10 mouse cellular contexts compared by ENCODE assay signal in the genomic region with DNA sequence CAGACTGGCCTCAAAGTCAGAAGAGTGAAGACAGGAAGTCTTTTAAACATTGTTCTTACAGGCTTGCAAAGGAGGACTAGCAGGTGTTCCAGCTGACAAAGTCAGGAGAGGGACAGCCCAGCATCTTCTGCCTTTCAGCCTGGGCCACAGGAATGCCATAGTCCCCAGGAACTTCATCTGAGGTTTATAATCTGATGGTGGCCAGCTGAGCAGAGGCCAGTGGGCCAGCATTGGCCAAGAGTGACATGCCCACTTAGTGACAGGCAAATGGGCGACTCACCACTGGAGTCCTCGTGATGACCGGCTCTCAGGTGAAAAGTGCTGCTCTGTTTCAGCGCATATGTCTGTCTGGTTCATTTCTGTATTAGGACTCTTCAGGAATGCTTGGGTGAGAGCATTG. TPM values are rescaled to one million over a fixed set of nuclear protein-coding genes. Genes with fewer than 3 reads are reported as not detected.
DNase-seq lines count a peak whose midpoint lies in the region; ATAC-seq and TF ChIP-seq lines count a peak whose summit lies in the region.
"Had no signal": no experiment of that assay in that cellular context is flagged by ENCODE, and none has a peak within 500 bp of the region (broad histone marks: within the 10 kb centered on the region; RNA-seq: fewer than 3 reads in every experiment).

No protein-coding gene starts in this region.

- no peak for DNase-seq in stomach, postnatal 0 days (ENCODE audit: low spot score)
- DNase-seq in testis, postnatal 14 days (ENCODE audit: low spot score), result no peak
- no peak for DNase-seq in spleen, adult 18-20 months
- DNase-seq: adrenal gland, postnatal 14 days; thymus, postnatal 4 days had no signal

- TF ChIP-seq CTCF in stomach, postnatal 0 days (IDR thresholded peaks at IDR 0.05; ENCODE audit: low read depth), result no peak
- TF ChIP-seq CTCF in intestine, postnatal 0 days (IDR thresholded peaks at IDR 0.05; ENCODE audit: low read depth), result no peak

- H3K9me3 ChIP-seq in hindbrain, embryonic 12.5 days (replicated peaks), result no peaks in the 10 kb centered on the region
- H3K9me3 ChIP-seq in hindbrain, embryonic 16.5 days (ENCODE audit: control insufficient read depth, low read length), result no peaks in the 10 kb centered on the region
- H3K9me3 ChIP-seq in stomach, embryonic 15.5 days, result no peaks in the 10 kb centered on the region
- no peaks in the 10 kb centered on the region for H3K9me3 ChIP-seq in stomach, postnatal 0 days (ENCODE audit: control insufficient read depth, low read length)
- H3K9me3 ChIP-seq in intestine, postnatal 0 days (ENCODE audit: control insufficient read depth), result no peaks in the 10 kb centered on the region

- WGBS in hindbrain, embryonic 12.5 days, result 97% methylated on average over 4 of the region's 4 CpGs
- 97% methylated on average over 4 of the region's 4 CpGs for WGBS in hindbrain, embryonic 16.5 days
- WGBS in stomach, embryonic 15.5 days, result 88% methylated on average over 4 of the region's 4 CpGs
- 92% methylated on average over 4 of the region's 4 CpGs for WGBS in stomach, postnatal 0 days
- 95% methylated on average over 4 of the region's 4 CpGs for WGBS in intestine, postnatal 0 days

- no peaks in the 10 kb centered on the region for H3K27me3 ChIP-seq in hindbrain, embryonic 12.5 days
- H3K27me3 ChIP-seq in hindbrain, embryonic 16.5 days (replicated peaks; ENCODE audit: control insufficient read depth, insufficient read depth, low read length), result no peaks in the 10 kb centered on the region
- no peaks in the 10 kb centered on the region for H3K27me3 ChIP-seq in stomach, embryonic 15.5 days (replicated peaks)
- no peaks in the 10 kb centered on the region for H3K27me3 ChIP-seq in stomach, postnatal 0 days (ENCODE audit: control insufficient read depth, insufficient read depth, low read length)
- no peaks in the 10 kb centered on the region for H3K27me3 ChIP-seq in intestine, postnatal 0 days (replicated peaks; ENCODE audit: control insufficient read depth, insufficient read depth, low read length)

- H3K36me3 ChIP-seq in hindbrain, embryonic 12.5 days, result peaks cover 48% of the 10 kb centered on the region
- H3K36me3 ChIP-seq in hindbrain, embryonic 16.5 days (ENCODE audit: control insufficient read depth, insufficient read depth, low read length), result peaks cover 30% of the 10 kb centered on the region
- H3K36me3 ChIP-seq in stomach, embryonic 15.5 days, result peaks cover 40% of the 10 kb centered on the region
- H3K36me3 ChIP-seq in stomach, postnatal 0 days (ENCODE audit: control insufficient read depth, insufficient read depth, low read length), result peaks cover 23% of the 10 kb centered on the region
- H3K36me3 ChIP-seq in intestine, postnatal 0 days (ENCODE audit: control insufficient read depth, insufficient read depth), result peaks cover 47% of the 10 kb centered on the region

- no peak overlapping the region for H3K27ac ChIP-seq in hindbrain, embryonic 12.5 days
- H3K27ac ChIP-seq in hindbrain, embryonic 16.5 days (ENCODE audit: low read depth, low read length), result no peak overlapping the region
- no peak overlapping the region for H3K27ac ChIP-seq in stomach, embryonic 15.5 days
- no peak overlapping the region for H3K27ac ChIP-seq in stomach, postnatal 0 days (replicated peaks)
- no peak overlapping the region for H3K27ac ChIP-seq in intestine, postnatal 0 days (ENCODE audit: low read depth, low read length)

- no peak for ATAC-seq in hindbrain, embryonic 12.5 days (ENCODE audit: low FRiP score)
- ATAC-seq in hindbrain, embryonic 16.5 days, result no peak
- no peak for ATAC-seq in stomach, embryonic 15.5 days (ENCODE audit: insufficient read depth, low FRiP score, low read depth)
- no peak for ATAC-seq in stomach, postnatal 0 days (ENCODE audit: low FRiP score, low TSS enrichment)
- no peak for ATAC-seq in intestine, postnatal 0 days
- ATAC-seq: lung, postnatal 0 days had no signal

- H3K4me1 ChIP-seq in hindbrain, embryonic 12.5 days, result peaks cover 15% of the 10 kb centered on the region
- H3K4me1 ChIP-seq in hindbrain, embryonic 16.5 days (ENCODE audit: control insufficient read depth, insufficient read depth, low read depth, low read length), result peaks cover 18% of the 10 kb centered on the region
- peaks cover 22% of the 10 kb centered on the region for H3K4me1 ChIP-seq in stomach, embryonic 15.5 days
- H3K4me1 ChIP-seq in stomach, postnatal 0 days (replicated peaks; ENCODE audit: control insufficient read depth, insufficient read depth), result 0 out of 2 replicates have a peak, but pooled peaks cover 4% of the 10 kb centered on the region
- 0 out of 2 replicates have a peak, but pooled peaks cover 4% of the 10 kb centered on the region for H3K4me1 ChIP-seq in intestine, postnatal 0 days (replicated peaks; ENCODE audit: control insufficient read depth, insufficient read depth, low read length)

- TF ChIP-seq EP300 in stomach, postnatal 0 days (optimal IDR thresholded peaks at IDR 0.05), result no peak

- H3K4me3 ChIP-seq in hindbrain, embryonic 12.5 days, result no peak overlapping the region
- no peak overlapping the region for H3K4me3 ChIP-seq in hindbrain, embryonic 16.5 days (ENCODE audit: low read length)
- 0 out of 2 replicates have a peak overlapping the region, but pooled peaks have one; percentile 3 for H3K4me3 ChIP-seq in stomach, embryonic 15.5 days (replicated peaks)
- no peak overlapping the region for H3K4me3 ChIP-seq in stomach, postnatal 0 days (ENCODE audit: low read depth, low read length)
- no peak overlapping the region for H3K4me3 ChIP-seq in intestine, postnatal 0 days (ENCODE audit: low read depth, low read length)

- peak overlapping the region; percentile 96 for H3K4me2 ChIP-seq in hindbrain, embryonic 12.5 days (replicated peaks)
- no peak overlapping the region for H3K4me2 ChIP-seq in hindbrain, embryonic 16.5 days (ENCODE audit: low read length)
- H3K4me2 ChIP-seq in stomach, embryonic 15.5 days, result peak overlapping the region; percentile 75; the same call in 1 of the 2 replicates
- H3K4me2 ChIP-seq in stomach, postnatal 0 days (replicated peaks; ENCODE audit: low read depth), result no peak overlapping the region
- peak overlapping the region; percentile 79 for H3K4me2 ChIP-seq in intestine, postnatal 0 days (replicated peaks; ENCODE audit: low read depth)

- no peak overlapping the region for H3K9ac ChIP-seq in hindbrain, embryonic 12.5 days
- no peak overlapping the region for H3K9ac ChIP-seq in hindbrain, embryonic 16.5 days (ENCODE audit: low read depth, low read length)
- H3K9ac ChIP-seq in stomach, embryonic 15.5 days, result no peak overlapping the region
- H3K9ac ChIP-seq in stomach, postnatal 0 days (ENCODE audit: low read length), result no peak overlapping the region
- H3K9ac ChIP-seq in intestine, postnatal 0 days (ENCODE audit: low read depth, low read length), result no peak overlapping the region

RNA-seq across cellular contexts. Expression of gene Phrf1, which starts 2.0 kb away (rescaled TPM):
- polyA plus RNA-seq in hindbrain, embryonic 12.5 days (2016; fragmentation: Nextera tagmentation; extraction: Ambion mirVana), result 95.5 and 99.3 TPM in 2 replicates
- 57.1 and 67.4 TPM in 2 replicates for polyA plus RNA-seq in hindbrain, embryonic 16.5 days (2015; fragmentation: Nextera tagmentation; extraction: Ambion mirVana)
- 58.8 and 63.4 TPM in 2 replicates for polyA plus RNA-seq in stomach, embryonic 15.5 days (2015; fragmentation: Nextera tagmentation; extraction: Ambion mirVana)
- polyA plus RNA-seq in stomach, postnatal 0 days (2015; fragmentation: Nextera tagmentation; extraction: Ambion mirVana), result 19.1 and 19.9 TPM in 2 replicates
- polyA plus RNA-seq in intestine, postnatal 0 days (2015; fragmentation: Nextera tagmentation; extraction: Ambion mirVana), result 24.7 and 27.8 TPM in 2 replicates

RNA-seq across cellular contexts. Expression of gene Rassf7, which starts 14.9 kb away (rescaled TPM):
- 34.7 and 35.6 TPM in 2 replicates for polyA plus RNA-seq in hindbrain, embryonic 12.5 days (2016; fragmentation: Nextera tagmentation; extraction: Ambion mirVana)
- polyA plus RNA-seq in hindbrain, embryonic 16.5 days (2015; fragmentation: Nextera tagmentation; extraction: Ambion mirVana), result 22.8 and 25.9 TPM in 2 replicates
- 67.7 and 73.3 TPM in 2 replicates for polyA plus RNA-seq in stomach, embryonic 15.5 days (2015; fragmentation: Nextera tagmentation; extraction: Ambion mirVana)
- 84.2 and 105 TPM in 2 replicates for polyA plus RNA-seq in stomach, postnatal 0 days (2015; fragmentation: Nextera tagmentation; extraction: Ambion mirVana)
- 47.6 and 52.7 TPM in 2 replicates for polyA plus RNA-seq in intestine, postnatal 0 days (2015; fragmentation: Nextera tagmentation; extraction: Ambion mirVana)

RNA-seq across cellular contexts. Expression of gene Lmntd2, which starts 16.7 kb away (rescaled TPM):
- polyA plus RNA-seq in hindbrain, embryonic 12.5 days (2016; fragmentation: Nextera tagmentation; extraction: Ambion mirVana), result 3.3 and 3.9 TPM in 2 replicates
- polyA plus RNA-seq in hindbrain, embryonic 16.5 days (2015; fragmentation: Nextera tagmentation; extraction: Ambion mirVana), result 0.35 and 0.89 TPM in 2 replicates
- 2.8 and 2.9 TPM in 2 replicates for polyA plus RNA-seq in stomach, embryonic 15.5 days (2015; fragmentation: Nextera tagmentation; extraction: Ambion mirVana)
- polyA plus RNA-seq in stomach, postnatal 0 days (2015; fragmentation: Nextera tagmentation; extraction: Ambion mirVana), result 2.7 and 3.6 TPM in 2 replicates
- 2.7 and 3.4 TPM in 2 replicates for polyA plus RNA-seq in intestine, postnatal 0 days (2015; fragmentation: Nextera tagmentation; extraction: Ambion mirVana)

RNA-seq across cellular contexts. Expression of gene Irf7, which starts 35.7 kb away (rescaled TPM):
- polyA plus RNA-seq in hindbrain, embryonic 12.5 days (2016; fragmentation: Nextera tagmentation; extraction: Ambion mirVana), result 1.1 and 1.5 TPM in 2 replicates
- 1.8 and 2.0 TPM in 2 replicates for polyA plus RNA-seq in hindbrain, embryonic 16.5 days (2015; fragmentation: Nextera tagmentation; extraction: Ambion mirVana)
- polyA plus RNA-seq in stomach, embryonic 15.5 days (2015; fragmentation: Nextera tagmentation; extraction: Ambion mirVana), result 4.6 and 5.7 TPM in 2 replicates
- polyA plus RNA-seq in stomach, postnatal 0 days (2015; fragmentation: Nextera tagmentation; extraction: Ambion mirVana), result 11.3 and 12.2 TPM in 2 replicates
- 120 and 124 TPM in 2 replicates for polyA plus RNA-seq in intestine, postnatal 0 days (2015; fragmentation: Nextera tagmentation; extraction: Ambion mirVana)

RNA-seq across cellular contexts. Expression of gene Lrrc56, which starts 36.6 kb away (rescaled TPM):
- 10.8 and 12.2 TPM in 2 replicates for polyA plus RNA-seq in hindbrain, embryonic 12.5 days (2016; fragmentation: Nextera tagmentation; extraction: Ambion mirVana)
- 10.1 and 10.4 TPM in 2 replicates for polyA plus RNA-seq in hindbrain, embryonic 16.5 days (2015; fragmentation: Nextera tagmentation; extraction: Ambion mirVana)
- 5.4 and 7.2 TPM in 2 replicates for polyA plus RNA-seq in stomach, embryonic 15.5 days (2015; fragmentation: Nextera tagmentation; extraction: Ambion mirVana)
- 2.8 and 3.5 TPM in 2 replicates for polyA plus RNA-seq in stomach, postnatal 0 days (2015; fragmentation: Nextera tagmentation; extraction: Ambion mirVana)
- polyA plus RNA-seq in intestine, postnatal 0 days (2015; fragmentation: Nextera tagmentation; extraction: Ambion mirVana), result 3.2 and 3.7 TPM in 2 replicates

Comparison
In these comparisons a context has a peak if more than half of its experiments do, and no peak if none do; other contexts are left out.
1. H3K4me2 ChIP-seq: peak in hindbrain, embryonic 12.5 days (single experiment), stomach, embryonic 15.5 days (single experiment) and intestine, postnatal 0 days (single experiment); none in hindbrain, embryonic 16.5 days (single experiment) and stomach, postnatal 0 days (single experiment).